Mouse (Mus musculus) C2C12 (cell line): ENCODE measurements around the gene Retreg1. TPM values are rescaled to one million over a fixed set of nuclear protein-coding genes. Genes with fewer than 3 reads are reported as not detected.

Experiments used
- H3K27me3 ChIP-seq: one replicate; pipeline ENCODE4 v1.6.1; 2011; ENCODE audit not compliant: control insufficient read depth, insufficient read depth, insufficient read length
- H3K36me3 ChIP-seq: one replicate; pipeline ENCODE4 v1.6.1; 2011; ENCODE audit not compliant: control insufficient read depth, insufficient read depth
- H3K4me3 ChIP-seq: one replicate; pipeline ENCODE4 v1.5.1; 2011; ENCODE audit warnings: mild to moderate bottlenecking, control low read depth; ENCODE audit not compliant: poor library complexity, insufficient read depth, severe bottlenecking
- H3K79me2 ChIP-seq: one replicate; pipeline ENCODE4 v1.6.1; 2011; ENCODE audit not compliant: control insufficient read depth, insufficient read depth
- H3K79me3 ChIP-seq: one replicate; pipeline ENCODE4 v1.6.1; 2011; ENCODE audit warnings: low read depth, control low read depth
- H3ac ChIP-seq: one replicate; pipeline ENCODE3; 2011; ENCODE audit warnings: low read depth; ENCODE audit not compliant: control insufficient read depth, insufficient read length
- CEBPB ChIP-seq: IDR thresholded peaks from one replicate; pipeline ENCODE4 v1.6.1; 2011; ENCODE audit warnings: low read depth, mild to moderate bottlenecking, control low read depth, moderate library complexity
- CTCF ChIP-seq: IDR thresholded peaks from one replicate; pipeline ENCODE4 v1.5.1; 2011; ENCODE audit not compliant: control insufficient read depth, insufficient read depth, insufficient read length
- FOSL1 ChIP-seq: IDR thresholded peaks from one replicate; pipeline ENCODE4 v1.8.0; 2011; ENCODE audit warnings: mild to moderate bottlenecking, low read length; ENCODE audit not compliant: poor library complexity, insufficient read depth, severe bottlenecking
- MAX ChIP-seq: IDR thresholded peaks from one replicate; pipeline ENCODE4 v1.6.1; 2011; ENCODE audit warnings: mild to moderate bottlenecking, control low read depth
- MYOD1 ChIP-seq: IDR thresholded peaks from one replicate; pipeline ENCODE4 v1.6.1; 2011; ENCODE audit warnings: low read depth; ENCODE audit not compliant: control insufficient read depth, insufficient read length
- MYOG ChIP-seq: IDR thresholded peaks from one replicate; pipeline ENCODE4 v1.6.1; 2011; ENCODE audit not compliant: control insufficient read depth, insufficient read length; ENCODE audit errors: extremely low read depth
- USF1 ChIP-seq: IDR thresholded peaks from one replicate; pipeline ENCODE4 v1.6.1; 2011; ENCODE audit warnings: low read depth, mild to moderate bottlenecking, control low read depth, moderate library complexity
- polyA plus RNA-seq: library from polyadenylated mRNA; unstranded; fragments of >200 nt; fragmentation: generic; extraction: Trizol; gene quantifications from one replicate; pipeline ENCODE4 v1.2.1, GENCODE M21; 2012; ENCODE audit warnings: missing spikeins

Gene Retreg1
- polyA plus RNA-seq, 1 experiment: 32.8 TPM

DNA sequence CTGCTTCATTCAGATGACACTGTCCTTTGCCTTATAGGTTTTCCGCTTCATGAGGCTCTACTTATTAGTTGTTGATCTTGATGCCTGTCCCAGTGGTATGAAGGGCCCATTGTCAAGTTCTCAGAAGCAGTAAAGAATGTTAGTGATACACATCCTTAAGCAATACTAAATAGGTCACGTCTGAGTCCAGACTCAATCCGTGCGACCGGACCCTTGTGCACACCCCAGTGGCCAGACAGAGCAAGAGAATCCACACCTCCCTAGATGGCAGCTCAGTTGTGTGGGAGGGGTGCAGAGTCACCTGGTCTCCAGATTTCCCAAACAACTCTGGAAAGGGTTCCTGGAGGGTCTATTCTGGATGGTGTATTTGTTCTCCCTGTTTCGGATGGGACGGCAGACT is 103.5 kb downstream of the Retreg1 start:
- TF ChIP-seq CTCF (no peak), MAX (no peak), CEBPB (no peak), MYOD1 (no peak), MYOG (no peak), USF1 (no peak), FOSL1 (no peak)
- Histone ChIP-seq H3K4me3 (no peak overlapping the region), H3ac (no peak overlapping the region), H3K27me3 (no peaks in the 10 kb centered on the region), H3K79me2 (peaks cover 17% of the 10 kb centered on the region), H3K79me3 (peaks cover 2% of the 10 kb centered on the region), H3K36me3 (no peaks in the 10 kb centered on the region)

DNA sequence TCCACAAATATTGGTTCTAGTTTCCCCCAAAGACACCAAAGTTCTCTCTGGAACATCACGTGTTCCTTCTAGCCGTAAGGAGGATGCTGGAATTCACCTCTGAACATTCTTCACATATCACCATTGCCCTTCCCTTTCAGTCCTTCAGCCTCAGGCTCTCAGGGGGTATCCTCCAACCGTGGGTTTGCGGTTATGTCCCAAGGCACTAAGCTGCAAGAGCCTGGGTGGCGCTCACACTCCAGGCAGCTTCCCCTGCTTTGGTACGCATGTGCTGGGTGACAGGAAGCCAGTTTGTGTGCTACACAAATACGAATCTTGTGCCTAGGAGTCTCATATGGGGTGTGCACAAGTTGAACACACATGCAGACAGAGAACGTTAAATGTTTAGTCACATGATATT is 104.4 kb downstream of the Retreg1 start:
- no peak for TF ChIP-seq CTCF
- TF ChIP-seq MYOG: no peak
- TF ChIP-seq FOSL1: no peak
- TF ChIP-seq USF1: no peak
- no peak for TF ChIP-seq CEBPB
- no peak for TF ChIP-seq MAX
- TF ChIP-seq MYOD1: no peak
- peaks cover 17% of the 10 kb centered on the region for H3K79me2 ChIP-seq
- no peak overlapping the region for H3ac ChIP-seq
- no peak overlapping the region for H3K4me3 ChIP-seq
- H3K36me3 ChIP-seq: no peaks in the 10 kb centered on the region
- H3K79me3 ChIP-seq: peaks cover 2% of the 10 kb centered on the region
- no peaks in the 10 kb centered on the region for H3K27me3 ChIP-seq

DNA sequence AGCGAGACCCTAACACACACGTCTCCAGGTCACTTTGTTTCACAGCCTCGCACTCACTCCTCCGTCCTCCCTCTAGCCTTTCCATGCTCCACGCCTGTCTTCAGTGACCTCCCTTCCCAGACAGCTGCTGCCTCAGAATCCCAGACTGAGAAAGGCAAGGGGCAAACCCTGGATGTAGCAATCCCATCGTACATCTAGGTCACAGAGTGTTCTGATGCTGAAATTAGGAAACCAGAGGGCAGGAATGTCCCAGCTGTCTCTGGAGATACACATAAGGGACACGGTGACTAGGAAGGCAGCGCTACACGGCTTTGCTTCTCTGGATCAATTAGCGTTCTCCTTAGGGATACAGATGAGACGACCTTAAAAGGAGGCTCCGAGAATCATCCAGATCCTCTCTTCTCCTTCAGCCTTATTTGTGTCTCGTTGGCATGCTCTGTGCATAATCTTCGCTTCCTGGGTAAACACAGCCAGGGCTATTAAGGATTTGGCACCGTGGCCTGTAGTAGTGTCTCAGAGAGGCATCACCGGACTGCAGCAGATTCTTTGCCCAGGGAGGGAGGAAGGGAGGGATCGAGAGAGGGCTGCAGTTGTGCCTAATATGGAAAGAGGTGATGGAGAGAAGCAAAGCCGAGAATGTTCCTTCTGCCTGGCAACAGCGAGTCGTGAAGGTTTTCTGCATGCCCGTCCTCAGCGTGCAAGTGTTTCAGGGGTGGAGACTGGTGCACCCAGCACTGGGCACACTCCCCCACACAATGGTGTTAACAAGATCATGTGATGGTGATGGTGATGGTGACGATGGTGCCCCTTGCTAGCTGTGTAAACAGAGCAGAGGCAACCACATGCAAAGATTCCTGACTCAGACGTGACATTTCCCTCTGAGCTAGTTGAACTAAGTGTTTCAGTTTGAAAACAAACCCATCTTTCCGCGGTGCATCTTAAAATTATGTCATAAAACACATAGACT is 105.6 kb downstream of the Retreg1 start:
- Histone ChIP-seq H3ac (no peak overlapping the region), H3K36me3 (no peaks in the 10 kb centered on the region), H3K79me3 (peaks cover 2% of the 10 kb centered on the region), H3K4me3 (no peak overlapping the region), H3K27me3 (no peaks in the 10 kb centered on the region), H3K79me2 (peaks cover 27% of the 10 kb centered on the region)
- TF ChIP-seq USF1 (no peak), CTCF (no peak), MAX (no peak), CEBPB (no peak), MYOG (no peak), FOSL1 (no peak), MYOD1 (no peak)

DNA sequence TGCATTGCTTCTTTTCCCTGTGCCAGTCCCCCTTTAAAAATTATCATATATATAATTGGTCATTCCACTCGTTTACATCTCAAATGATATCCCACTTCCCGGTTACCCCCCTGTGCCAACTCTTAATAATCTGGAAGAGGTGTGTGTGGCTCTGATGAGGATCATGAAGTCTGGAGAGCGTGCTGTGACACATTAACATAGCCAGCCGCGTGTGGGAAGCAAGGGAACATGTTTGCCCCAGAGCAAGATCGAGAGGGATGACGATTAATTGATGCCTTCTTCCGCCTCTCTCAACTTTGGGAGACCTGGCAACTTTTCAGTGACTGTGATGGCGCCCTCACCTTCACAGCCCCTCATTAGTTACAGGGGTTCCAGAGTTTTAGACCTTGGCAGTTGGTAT is 106.7 kb downstream of the Retreg1 start:
- Histone ChIP-seq H3K4me3 (no peak overlapping the region), H3K36me3 (no peaks in the 10 kb centered on the region), H3K79me3 (peaks cover 2% of the 10 kb centered on the region), H3K79me2 (peaks cover 37% of the 10 kb centered on the region), H3K27me3 (no peaks in the 10 kb centered on the region), H3ac (no peak overlapping the region)
- no peak for TF ChIP-seq MAX
- TF ChIP-seq CEBPB: no peak
- no peak for TF ChIP-seq FOSL1
- no peak for TF ChIP-seq USF1
- TF ChIP-seq MYOD1: no peak
- no peak for TF ChIP-seq MYOG
- TF ChIP-seq CTCF: no peak

DNA sequence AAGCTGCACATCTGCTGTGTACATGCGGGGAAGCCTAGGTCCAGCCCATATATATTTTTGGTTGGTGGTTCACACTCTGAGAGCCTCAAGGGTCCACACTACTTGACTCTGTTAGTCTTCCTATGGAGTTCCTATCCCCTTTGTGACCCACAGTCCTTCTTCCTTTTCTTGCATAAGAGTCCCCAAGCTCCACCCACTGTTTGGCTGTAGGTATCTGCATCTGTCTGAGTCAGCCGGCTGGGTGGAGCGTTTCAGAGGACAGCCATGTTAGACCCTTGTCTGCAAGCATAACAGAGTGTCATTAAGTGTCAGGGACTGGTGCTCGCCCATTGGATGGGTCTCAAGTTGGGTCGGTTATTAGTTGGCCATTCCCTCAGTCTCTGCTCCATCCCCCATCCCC is 107.6 kb downstream of the Retreg1 start:
- no peaks in the 10 kb centered on the region for H3K27me3 ChIP-seq
- H3K79me3 ChIP-seq: no peaks in the 10 kb centered on the region
- H3ac ChIP-seq: no peak overlapping the region
- H3K36me3 ChIP-seq: no peaks in the 10 kb centered on the region
- H3K4me3 ChIP-seq: no peak overlapping the region
- peaks cover 46% of the 10 kb centered on the region for H3K79me2 ChIP-seq
- no peak for TF ChIP-seq USF1
- no peak for TF ChIP-seq MYOG
- no peak for TF ChIP-seq MAX
- TF ChIP-seq CEBPB: no peak
- TF ChIP-seq CTCF: no peak
- TF ChIP-seq MYOD1: no peak
- TF ChIP-seq FOSL1: no peak

DNA sequence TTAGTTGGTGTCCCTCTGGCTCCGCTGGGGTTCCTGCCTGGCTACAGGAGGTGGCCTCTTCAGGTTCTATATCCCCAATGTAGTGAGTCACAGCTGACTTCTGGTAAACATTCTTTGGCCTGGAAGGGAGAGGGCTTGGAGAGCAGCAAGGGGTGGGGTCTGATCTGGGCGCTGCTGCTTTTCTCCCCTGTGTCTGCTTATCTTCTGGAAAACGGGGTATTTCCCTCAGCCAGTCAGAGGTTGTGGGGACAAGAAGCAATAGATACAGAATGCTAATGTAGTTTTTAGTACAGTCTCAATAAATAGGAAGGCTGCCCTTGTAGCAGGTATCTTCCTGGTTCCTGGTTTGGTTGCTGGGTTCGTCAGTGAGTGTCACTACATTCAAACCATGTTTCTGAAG is 108.1 kb downstream of the Retreg1 start:
- Histone ChIP-seq H3ac (no peak overlapping the region), H3K79me2 (peaks cover 51% of the 10 kb centered on the region), H3K4me3 (no peak overlapping the region), H3K36me3 (no peaks in the 10 kb centered on the region), H3K27me3 (no peaks in the 10 kb centered on the region), H3K79me3 (no peaks in the 10 kb centered on the region)
- TF ChIP-seq MAX (no peak), MYOD1 (no peak), CEBPB (no peak), CTCF (no peak), MYOG (no peak), USF1 (no peak), FOSL1 (no peak)
